Mouse (Mus musculus): ENCODE measurements around the gene 4930486L24Rik. TPM values are rescaled to one million over a fixed set of nuclear protein-coding genes. Genes with fewer than 3 reads are reported as not detected.
"Not testable (repeated sequence)": the region's sequence is repeated elsewhere in the genome, so short reads cannot be mapped to it uniquely, and the experiment has no call there.

Gene 4930486L24Rik
- polyA plus RNA-seq (2014; fragmentation: Nextera tagmentation; extraction: Ambion mirVana), result 0.13 and 0.20 TPM in 2 replicates

DNA sequence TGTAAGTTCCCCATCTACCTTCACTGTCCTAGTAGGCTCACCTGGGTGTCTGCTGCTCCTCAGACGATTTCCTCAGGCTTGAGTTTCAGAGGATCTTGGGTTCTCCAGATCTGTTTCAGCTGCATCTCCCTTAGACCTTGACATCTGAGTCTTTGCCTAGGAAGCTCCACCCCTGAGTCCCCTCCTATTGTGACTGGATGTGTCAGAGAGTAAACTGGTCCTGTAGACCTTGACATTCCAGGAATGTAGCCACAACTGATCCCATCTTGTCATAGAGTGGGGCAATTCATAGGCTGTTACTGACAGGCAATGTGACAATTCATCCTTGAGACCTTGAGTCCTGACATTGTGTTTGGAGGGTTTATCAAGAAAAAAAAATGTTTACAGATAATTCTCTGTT, at the start of gene 4930486L24Rik:
Gene 4930486L24Rik (minus strand): TSS at position 195 of the 400 bp plus-strand sequence.
- no peaks in the 10 kb centered on the region for H3K9me3 ChIP-seq (ENCODE audit: control insufficient read depth, low read length)
- WGBS, result 52% methylated on average over 1 of the region's 1 CpGs
- H3K4me3 ChIP-seq (ENCODE audit: low read depth, low read length), result no peak within 1 kb of the TSS
- no peaks in the 10 kb centered on the region for H3K4me1 ChIP-seq (replicated peaks; ENCODE audit: control insufficient read depth, insufficient read depth, low read length)
- DNase-seq (ENCODE audit: low spot score), result no peak
- H3K27me3 ChIP-seq (replicated peaks; ENCODE audit: control insufficient read depth, insufficient read depth, low read length), result no peaks in the 10 kb centered on the region
- H3K4me2 ChIP-seq (ENCODE audit: low read length), result no peak within 1 kb of the TSS
- H3K36me3 ChIP-seq (ENCODE audit: control insufficient read depth, insufficient read depth, low read length), result no peaks in the 10 kb centered on the region
- H3K9ac ChIP-seq (ENCODE audit: low read length), result no peak within 1 kb of the TSS
- no peak within 1 kb of the TSS for H3K27ac ChIP-seq (ENCODE audit: low read depth)
- ATAC-seq (replicated peaks; ENCODE audit: low FRiP score, low TSS enrichment, low read depth), result no peak

DNA sequence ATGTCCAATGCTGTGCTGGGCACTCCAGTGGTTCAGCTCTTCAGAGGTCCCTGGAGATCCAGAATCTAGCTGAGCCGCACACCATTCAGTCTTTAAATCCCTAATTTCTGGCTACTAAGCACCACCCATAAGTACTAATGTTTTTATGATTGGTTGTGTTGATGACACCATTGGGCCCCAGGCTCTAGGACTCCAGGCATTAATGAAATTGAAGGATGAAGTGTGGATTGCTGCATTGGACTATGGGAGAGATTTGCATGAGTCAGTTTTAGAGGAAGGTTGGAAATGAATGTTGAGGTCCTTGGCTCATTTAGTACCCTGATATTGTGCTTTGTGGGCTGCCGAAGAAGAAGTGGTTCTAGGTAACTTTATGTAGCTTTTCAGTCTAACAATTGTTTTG, 40.5 kb upstream of the 4930486L24Rik start, which contains the start of gene Tpbpb:
Gene Tpbpb (minus strand): TSS at position 101 of the 400 bp plus-strand sequence.
- H3K4me2 ChIP-seq (ENCODE audit: low read length); ATAC-seq (replicated peaks; ENCODE audit: low FRiP score, low TSS enrichment, low read depth); H3K4me1 ChIP-seq (replicated peaks; ENCODE audit: control insufficient read depth, insufficient read depth, low read length); H3K27me3 ChIP-seq (replicated peaks; ENCODE audit: control insufficient read depth, insufficient read depth, low read length); H3K4me3 ChIP-seq (ENCODE audit: low read depth, low read length); H3K9me3 ChIP-seq (ENCODE audit: control insufficient read depth, low read length); H3K27ac ChIP-seq (ENCODE audit: low read depth); H3K9ac ChIP-seq (ENCODE audit: low read length); H3K36me3 ChIP-seq (ENCODE audit: control insufficient read depth, insufficient read depth, low read length); DNase-seq (ENCODE audit: low spot score): not testable (repeated sequence)
- 83% methylated on average over 2 of the region's 2 CpGs for WGBS

DNA sequence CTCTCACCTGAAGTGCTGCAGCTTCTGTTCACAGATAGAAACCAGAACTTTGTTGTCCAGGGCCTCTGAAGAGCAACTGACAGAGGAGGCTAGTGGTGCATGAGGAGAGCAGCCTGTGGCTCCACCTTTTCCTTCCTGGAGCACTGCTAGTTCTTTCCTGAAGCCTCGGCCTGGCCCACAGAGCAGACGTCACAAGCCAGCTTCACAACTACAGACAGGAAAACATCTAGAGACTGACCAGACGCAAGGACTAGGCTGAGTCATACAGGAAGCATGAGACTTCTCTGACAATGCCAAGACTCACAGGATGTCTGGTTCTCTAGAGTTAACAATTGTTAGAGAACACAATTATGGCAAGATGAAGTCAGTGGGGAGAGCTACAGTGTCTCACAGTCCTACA, 33.1 kb upstream of the 4930486L24Rik start, which contains the start of gene Ctla2b:
Gene Ctla2b (minus strand): TSS at position 120 of the 400 bp plus-strand sequence.
- no peaks in the 10 kb centered on the region for H3K36me3 ChIP-seq (ENCODE audit: control insufficient read depth, insufficient read depth, low read length)
- 38% methylated on average over 3 of the region's 3 CpGs for WGBS
- H3K4me2 ChIP-seq (ENCODE audit: low read length), result no peak within 1 kb of the TSS
- H3K27me3 ChIP-seq (replicated peaks; ENCODE audit: control insufficient read depth, insufficient read depth, low read length), result no peaks in the 10 kb centered on the region
- ATAC-seq (replicated peaks; ENCODE audit: low FRiP score, low TSS enrichment, low read depth) (no peak), DNase-seq (ENCODE audit: low spot score) (no peak)
- H3K9me3 ChIP-seq (ENCODE audit: control insufficient read depth, low read length), result no peaks in the 10 kb centered on the region
- no peak within 1 kb of the TSS for H3K27ac ChIP-seq (ENCODE audit: low read depth)
- H3K4me1 ChIP-seq (replicated peaks; ENCODE audit: control insufficient read depth, insufficient read depth, low read length), result no peaks in the 10 kb centered on the region
- no peak within 1 kb of the TSS for H3K4me3 ChIP-seq (ENCODE audit: low read depth, low read length)
- no peak within 1 kb of the TSS for H3K9ac ChIP-seq (ENCODE audit: low read length)

DNA sequence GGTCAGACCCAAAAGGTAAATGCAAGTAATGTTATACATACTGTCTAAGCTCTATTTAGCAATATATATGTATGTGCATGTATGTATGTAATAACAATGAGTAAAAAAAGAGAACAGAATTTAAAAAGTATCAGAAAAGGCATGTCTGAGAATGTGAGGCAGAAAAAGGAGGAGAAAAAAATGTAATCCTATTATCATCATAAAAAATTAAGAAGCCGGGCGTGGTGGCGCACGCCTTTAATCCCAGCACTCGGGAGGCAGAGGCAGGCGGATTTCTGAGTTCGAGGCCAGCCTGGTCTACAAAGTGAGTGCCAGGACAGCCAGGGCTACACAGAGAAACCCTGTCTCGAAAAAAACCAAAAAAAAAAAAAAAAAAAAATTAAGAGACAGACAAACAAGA, 32.5 kb upstream of the 4930486L24Rik start, which contains the start of gene Gm49392:
Gene Gm49392 (minus strand): TSS at position 101 of the 400 bp plus-strand sequence.
- H3K4me3 ChIP-seq (ENCODE audit: low read depth, low read length); H3K36me3 ChIP-seq (ENCODE audit: control insufficient read depth, insufficient read depth, low read length); DNase-seq (ENCODE audit: low spot score); H3K9ac ChIP-seq (ENCODE audit: low read length); H3K4me2 ChIP-seq (ENCODE audit: low read length); H3K4me1 ChIP-seq (replicated peaks; ENCODE audit: control insufficient read depth, insufficient read depth, low read length); H3K9me3 ChIP-seq (ENCODE audit: control insufficient read depth, low read length); H3K27ac ChIP-seq (ENCODE audit: low read depth); H3K27me3 ChIP-seq (replicated peaks; ENCODE audit: control insufficient read depth, insufficient read depth, low read length); ATAC-seq (replicated peaks; ENCODE audit: low FRiP score, low TSS enrichment, low read depth): not testable (repeated sequence)
- WGBS, result 92% methylated on average over 6 of the region's 8 CpGs

DNA sequence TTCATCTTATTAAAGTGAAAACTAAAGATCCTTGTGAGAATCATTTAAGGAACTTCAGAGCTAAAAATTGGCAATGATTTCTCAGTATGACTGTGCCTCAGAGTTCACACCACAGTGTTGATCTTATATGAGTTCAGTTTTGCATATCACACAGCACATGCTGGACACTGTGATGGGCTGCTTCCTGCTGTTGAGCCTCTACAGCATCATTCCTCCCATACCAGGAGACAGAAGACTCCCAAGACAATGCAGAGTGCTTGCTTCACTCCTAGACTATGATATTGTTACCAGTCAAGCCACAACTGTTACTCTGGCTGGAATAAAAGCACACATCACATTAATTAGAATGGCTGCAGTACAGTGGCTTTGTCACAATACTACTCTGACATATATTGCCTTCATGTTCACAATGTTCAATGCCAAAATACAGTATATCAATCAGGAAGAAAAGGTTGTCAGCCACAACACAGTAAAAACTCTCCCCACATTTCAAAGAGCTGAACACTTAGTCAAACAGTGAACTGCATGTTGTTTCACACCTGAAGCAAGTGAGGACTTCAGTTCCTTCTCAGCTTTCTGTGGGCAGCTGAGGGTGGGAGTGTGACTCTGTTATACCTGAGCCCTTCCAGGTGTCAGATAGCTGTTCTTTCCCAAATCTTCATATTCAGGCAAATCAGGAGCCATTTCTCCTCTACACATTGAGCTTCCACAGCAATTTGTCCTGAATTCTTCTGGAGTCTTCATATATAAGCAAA, 31.3 kb upstream of the 4930486L24Rik start:
- H3K27me3 ChIP-seq (replicated peaks; ENCODE audit: control insufficient read depth, insufficient read depth, low read length), result no peaks in the 10 kb centered on the region
- ATAC-seq (replicated peaks; ENCODE audit: low FRiP score, low TSS enrichment, low read depth) (no peak), DNase-seq (ENCODE audit: low spot score) (no peak)
- H3K4me1 ChIP-seq (replicated peaks; ENCODE audit: control insufficient read depth, insufficient read depth, low read length), result no peaks in the 10 kb centered on the region
- H3K36me3 ChIP-seq (ENCODE audit: control insufficient read depth, insufficient read depth, low read length), result no peaks in the 10 kb centered on the region
- no peaks in the 10 kb centered on the region for H3K9me3 ChIP-seq (ENCODE audit: control insufficient read depth, low read length)
- no peak overlapping the region for H3K4me3 ChIP-seq (ENCODE audit: low read depth, low read length)
- no peak overlapping the region for H3K4me2 ChIP-seq (ENCODE audit: low read length)
- no peak overlapping the region for H3K27ac ChIP-seq (ENCODE audit: low read depth)
- H3K9ac ChIP-seq (ENCODE audit: low read length), result no peak overlapping the region

DNA sequence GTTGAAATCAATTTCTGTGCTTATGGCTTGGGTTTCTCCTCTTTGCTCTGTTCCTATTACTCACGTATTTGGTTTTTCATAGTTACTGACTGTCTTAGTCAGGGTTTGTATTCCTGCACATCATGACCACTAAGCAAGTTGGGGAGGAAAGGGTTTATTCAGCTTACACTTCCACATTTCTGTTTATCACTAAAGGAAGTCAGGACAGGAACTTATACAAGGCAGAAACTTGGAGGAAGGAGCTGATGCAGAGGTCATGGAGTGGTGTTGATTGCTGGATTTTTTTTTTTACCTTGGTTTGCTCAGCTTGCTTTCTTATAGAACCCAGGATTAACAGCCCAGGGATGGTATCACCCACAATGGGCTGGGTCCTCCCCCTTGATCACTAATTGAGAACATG, 28.0 kb upstream of the 4930486L24Rik start:
- Histone ChIP-seq H3K36me3 (ENCODE audit: control insufficient read depth, insufficient read depth, low read length) (no peaks in the 10 kb centered on the region), H3K9ac (ENCODE audit: low read length) (no peak overlapping the region), H3K4me2 (ENCODE audit: low read length) (no peak overlapping the region), H3K27ac (ENCODE audit: low read depth) (no peak overlapping the region), H3K9me3 (ENCODE audit: control insufficient read depth, low read length) (no peaks in the 10 kb centered on the region), H3K27me3 (replicated peaks; ENCODE audit: control insufficient read depth, insufficient read depth, low read length) (no peaks in the 10 kb centered on the region), H3K4me3 (ENCODE audit: low read depth, low read length) (no peak overlapping the region), H3K4me1 (replicated peaks; ENCODE audit: control insufficient read depth, insufficient read depth, low read length) (no peaks in the 10 kb centered on the region)
- DNase-seq (ENCODE audit: low spot score) (no peak), ATAC-seq (replicated peaks; ENCODE audit: low FRiP score, low TSS enrichment, low read depth) (no peak)
- 73% methylated on average over 1 of the region's 1 CpGs for WGBS

DNA sequence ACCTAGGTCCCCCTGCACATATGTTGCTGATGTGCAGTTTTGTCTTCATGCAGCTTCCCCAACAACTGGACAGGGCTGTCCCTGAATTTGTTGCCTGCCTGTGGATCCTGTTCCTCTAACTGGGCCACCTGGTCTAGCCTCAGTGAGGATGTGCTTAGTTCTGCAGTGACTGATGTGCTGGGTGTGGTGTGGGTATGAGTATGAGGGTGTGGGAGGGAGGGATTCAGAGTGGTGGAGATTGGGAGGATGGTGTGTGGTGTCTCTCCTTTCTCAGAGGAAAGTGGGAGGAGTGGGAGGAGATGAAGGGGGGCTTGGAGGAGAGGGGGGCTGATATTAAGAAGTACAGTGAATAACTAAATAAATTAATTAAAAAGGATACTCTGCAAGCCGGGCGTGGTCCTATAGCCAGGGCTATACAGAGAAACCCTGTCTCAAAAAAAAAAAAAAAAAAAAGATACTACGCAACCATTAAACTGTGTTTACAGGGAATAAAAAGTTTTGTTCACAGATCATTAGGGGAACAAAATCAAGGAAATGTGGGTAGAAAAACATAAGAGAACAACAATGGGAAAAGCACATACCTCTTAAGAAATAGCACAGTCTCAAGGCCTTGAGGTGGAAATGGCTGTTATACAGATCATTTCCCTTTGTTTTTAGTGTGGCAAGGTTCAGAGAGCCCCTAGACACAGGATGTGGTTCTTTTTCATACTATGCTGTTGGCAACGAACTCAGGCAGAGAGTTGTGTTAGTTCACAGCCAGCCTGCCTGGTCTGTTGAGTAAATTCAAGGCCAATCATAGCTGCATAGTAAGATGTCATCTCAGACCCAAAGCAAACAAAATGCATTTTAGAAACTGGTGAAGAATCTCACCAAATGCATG, 15.8 kb downstream of the 4930486L24Rik start:
- H3K4me1 ChIP-seq (replicated peaks; ENCODE audit: control insufficient read depth, insufficient read depth, low read length), result no peaks in the 10 kb centered on the region
- 83% methylated on average over 4 of the region's 4 CpGs for WGBS
- H3K36me3 ChIP-seq (ENCODE audit: control insufficient read depth, insufficient read depth, low read length), result no peaks in the 10 kb centered on the region
- ATAC-seq (replicated peaks; ENCODE audit: low FRiP score, low TSS enrichment, low read depth), result no peak
- DNase-seq (ENCODE audit: low spot score), result no peak
- H3K27ac ChIP-seq (ENCODE audit: low read depth), result no peak overlapping the region
- H3K9me3 ChIP-seq (ENCODE audit: control insufficient read depth, low read length), result no peaks in the 10 kb centered on the region
- H3K4me2 ChIP-seq (ENCODE audit: low read length), result no peak overlapping the region
- H3K9ac ChIP-seq (ENCODE audit: low read length), result no peak overlapping the region
- H3K27me3 ChIP-seq (replicated peaks; ENCODE audit: control insufficient read depth, insufficient read depth, low read length), result no peaks in the 10 kb centered on the region
- H3K4me3 ChIP-seq (ENCODE audit: low read depth, low read length), result no peak overlapping the region

DNA sequence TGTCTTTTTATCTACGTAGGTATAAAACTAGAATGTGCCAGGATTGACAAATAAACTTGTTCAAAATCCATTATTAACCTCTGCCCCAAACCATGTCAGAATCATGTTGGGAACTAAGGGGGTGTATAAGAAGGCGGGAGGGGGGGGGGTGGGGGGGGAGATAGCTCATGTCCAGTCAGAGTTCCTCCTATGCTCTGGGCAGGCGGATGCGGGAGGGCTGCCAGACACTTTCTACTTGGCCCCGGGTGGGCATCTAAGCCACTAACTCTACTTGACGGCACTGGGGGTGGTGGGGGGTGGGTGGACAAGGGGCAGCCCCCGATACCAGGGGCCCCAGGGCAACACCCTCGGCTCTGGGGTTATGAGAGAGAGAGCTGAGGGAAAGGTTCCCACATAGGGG, 21.1 kb downstream of the 4930486L24Rik start:
- Histone ChIP-seq H3K9me3 (ENCODE audit: control insufficient read depth, low read length) (no peaks in the 10 kb centered on the region), H3K27me3 (replicated peaks; ENCODE audit: control insufficient read depth, insufficient read depth, low read length) (no peaks in the 10 kb centered on the region), H3K4me1 (replicated peaks; ENCODE audit: control insufficient read depth, insufficient read depth, low read length) (no peaks in the 10 kb centered on the region), H3K36me3 (ENCODE audit: control insufficient read depth, insufficient read depth, low read length) (no peaks in the 10 kb centered on the region), H3K4me2 (ENCODE audit: low read length) (no peak overlapping the region), H3K9ac (ENCODE audit: low read length) (no peak overlapping the region), H3K27ac (ENCODE audit: low read depth) (no peak overlapping the region), H3K4me3 (ENCODE audit: low read depth, low read length) (no peak overlapping the region)
- 72% methylated on average over 8 of the region's 8 CpGs for WGBS
- DNase-seq (ENCODE audit: low spot score) (no peak), ATAC-seq (replicated peaks; ENCODE audit: low FRiP score, low TSS enrichment, low read depth) (no peak)

All from intestine, embryonic 14.5 days (tissue).